Mouse (Mus musculus) forebrain, postnatal 0 days (tissue): ENCODE measurements around the gene Taar7a. TPM values are rescaled to one million over a fixed set of nuclear protein-coding genes. Genes with fewer than 3 reads are reported as not detected.

Source experiments
- ATAC-seq: fragments of 200-750 bp; cut with Nextera tagmentation; 2 replicates; pipeline ENCODE4 v1.8.0; 2017; ENCODE audit warnings: mild to moderate bottlenecking, moderate library complexity
- DNase-seq: peaks from one replicate; pipeline ENCODE4 v3.0.0-alpha.2; 2015
- H3K27ac ChIP-seq: fragments of 300-500 bp; sonication (generic); 2 replicates; pipeline ENCODE4 v1.5.1; 2014; ENCODE audit warnings: low read depth, mild to moderate bottlenecking, antibody characterized with exemption, low read length, moderate library complexity, mixed read lengths
- H3K27me3 ChIP-seq: fragments of 300-500 bp; sonication (generic); 2 replicates; pipeline ENCODE4 v1.6.1; 2014; ENCODE audit warnings: mild to moderate bottlenecking, low read length, mixed read lengths; ENCODE audit not compliant: insufficient read depth
- H3K36me3 ChIP-seq: fragments of 300-500 bp; sonication (generic); 2 replicates; pipeline ENCODE4 v1.6.1; 2014; ENCODE audit warnings: mild to moderate bottlenecking, moderate library complexity; ENCODE audit not compliant: insufficient read depth
- H3K4me1 ChIP-seq: fragments of 300-500 bp; sonication (generic); 2 replicates; pipeline ENCODE4 v1.6.1; 2014; ENCODE audit warnings: antibody characterized with exemption; ENCODE audit not compliant: insufficient read depth
- H3K4me2 ChIP-seq: fragments of 300-500 bp; sonication (generic); 2 replicates; pipeline ENCODE4 v1.6.1; 2014; ENCODE audit warnings: low read depth, mild to moderate bottlenecking, moderate library complexity
- H3K4me3 ChIP-seq: fragments of 300-500 bp; sonication (generic); 2 replicates; pipeline ENCODE4 v1.5.1; 2014; ENCODE audit warnings: low read depth, low read length, mixed read lengths
- H3K9ac ChIP-seq: fragments of 300-500 bp; sonication (generic); 2 replicates; pipeline ENCODE4 v1.6.1; 2014; ENCODE audit warnings: mild to moderate bottlenecking
- H3K9me3 ChIP-seq: fragments of 300-500 bp; sonication (generic); 2 replicates; pipeline ENCODE4 v1.6.1; 2016; ENCODE audit warnings: low read length
- CTCF ChIP-seq: sonication (generic); IDR thresholded peaks from 2 replicates; pipeline ENCODE4 v1.5.1; 2016; ENCODE audit warnings: antibody characterized with exemption, control low read depth, low read depth
- WGBS: fragments of 180-500 bp; shearing (Covaris S2); extraction: QIAGEN DNeasy Blood & Tissue Kit; methylation state at CpG from one replicate; pipeline ENCODE4 v1.1.7; 2014; 5-methylcytosine and 5-hydroxymethylcytosine counted together
- polyA plus RNA-seq: library from polyadenylated mRNA; unstranded; fragments of >200 nt; fragmentation: Nextera tagmentation; extraction: Ambion mirVana; gene quantifications from 2 replicates; pipeline ENCODE4 v1.2.1, GENCODE M21; 2015
- total RNA-seq: library from RNA; depleted of rRNA; stranded (reverse); fragments of >200 nt; gene quantifications from 2 replicates; pipeline ENCODE4 v1.2.3, GENCODE M21; 2014

Gene Taar7a
- total and polyA plus RNA-seq, 2 experiments from 2014 or later, result not detected

- Histone ChIP-seq H3K4me2 (no peak within 1 kb of the TSS), H3K36me3 (no peaks in the 10 kb centered on the region), H3K4me1 (no peaks in the 10 kb centered on the region), H3K9me3 (no peaks in the 10 kb centered on the region), H3K27me3 (no peaks in the 10 kb centered on the region), H3K4me3 (no peak within 1 kb of the TSS), H3K27ac (no peak within 1 kb of the TSS), H3K9ac (no peak within 1 kb of the TSS)
- 93% methylated on average over 11 of the region's 11 CpGs for WGBS
- TF ChIP-seq CTCF, result no peak
- DNase-seq, result no peak
- ATAC-seq, result no peak
Observed at GRCm38 (mm10) chr10:23970656-23971165, 22.6 kb downstream of the Taar7a start, which contains the start of gene Taar5. Taar5 (plus strand) TSS chr10:23970706.

GRCm38 (mm10) chr10:23964921-23965610, 28.2 kb downstream of the Taar7a start:
- Histone ChIP-seq H3K4me2 (no peak overlapping the region), H3K4me1 (no peaks in the 10 kb centered on the region), H3K27me3 (no peaks in the 10 kb centered on the region), H3K4me3 (no peak overlapping the region), H3K27ac (no peak overlapping the region), H3K9ac (no peak overlapping the region), H3K9me3 (no peaks in the 10 kb centered on the region), H3K36me3 (no peaks in the 10 kb centered on the region)
- 91% methylated on average over 6 of the region's 6 CpGs for WGBS
- DNase-seq, result no peak
- no peak for ATAC-seq
- TF ChIP-seq CTCF, result no peak

GRCm38 (mm10) chr10:23963444-23963843, 29.8 kb downstream of the Taar7a start:
- peak; percentile 10 for DNase-seq
- 38% methylated on average over 3 of the region's 3 CpGs for WGBS

GRCm38 (mm10) chr10:23960444-23960915, 32.8 kb downstream of the Taar7a start, which contains the start of gene Taar4:
Taar4 (plus strand) TSS chr10:23960494.
- H3K27me3 ChIP-seq, result no peaks in the 10 kb centered on the region
- no peaks in the 10 kb centered on the region for H3K9me3 ChIP-seq
- H3K36me3 ChIP-seq, result no peaks in the 10 kb centered on the region
- H3K4me2 ChIP-seq, result no peak within 1 kb of the TSS
- no peak within 1 kb of the TSS for H3K4me3 ChIP-seq
- H3K4me1 ChIP-seq, result no peaks in the 10 kb centered on the region
- ATAC-seq (no peak), DNase-seq (no peak)
- WGBS, result 97% methylated on average over 13 of the region's 13 CpGs
- no peak within 1 kb of the TSS for H3K9ac ChIP-seq
- H3K27ac ChIP-seq, result no peak within 1 kb of the TSS
- no peak for TF ChIP-seq CTCF

More at GRCm38 (mm10) chr10:23963444-23963843, 29.8 kb downstream of the Taar7a start:
- no peak overlapping the region for H3K27ac ChIP-seq
- H3K27me3 ChIP-seq, result no peaks in the 10 kb centered on the region
- H3K4me3 ChIP-seq, result no peak overlapping the region
- no peak overlapping the region for H3K4me2 ChIP-seq
- TF ChIP-seq CTCF, result no peak
- no peak overlapping the region for H3K9ac ChIP-seq
- ATAC-seq, result peak; percentile 42; the same call in 1 of the 2 replicates
- H3K36me3 ChIP-seq, result no peaks in the 10 kb centered on the region
- H3K4me1 ChIP-seq, result no peaks in the 10 kb centered on the region
- no peaks in the 10 kb centered on the region for H3K9me3 ChIP-seq

- Histone ChIP-seq H3K4me3 (no peak overlapping the region), H3K4me1 (no peaks in the 10 kb centered on the region), H3K4me2 (no peak overlapping the region), H3K9me3 (no peaks in the 10 kb centered on the region), H3K36me3 (no peaks in the 10 kb centered on the region), H3K9ac (no peak overlapping the region), H3K27me3 (no peaks in the 10 kb centered on the region), H3K27ac (no peak overlapping the region)
- DNase-seq (no peak), ATAC-seq (no peak)
- TF ChIP-seq CTCF, result no peak
- WGBS, result 55% methylated on average over 3 of the region's 3 CpGs
Observed at GRCm38 (mm10) chr10:23959071-23959470, 34.2 kb downstream of the Taar7a start.

GRCm38 (mm10) chr10:23951714-23952113, 41.6 kb downstream of the Taar7a start:
- Histone ChIP-seq H3K27ac (no peak overlapping the region), H3K4me1 (no peaks in the 10 kb centered on the region), H3K36me3 (no peaks in the 10 kb centered on the region), H3K4me2 (no peak overlapping the region), H3K9me3 (no peaks in the 10 kb centered on the region), H3K9ac (no peak overlapping the region), H3K4me3 (no peak overlapping the region), H3K27me3 (no peaks in the 10 kb centered on the region)
- TF ChIP-seq CTCF, result no peak
- WGBS, result 89% methylated on average over 6 of the region's 6 CpGs
- DNase-seq (no peak), ATAC-seq (no peak)

- WGBS, result 85% methylated on average over 16 of the region's 16 CpGs
- DNase-seq, result peak; percentile 59
Observed at GRCm38 (mm10) chr10:23949508-23950005, 43.7 kb downstream of the Taar7a start, which contains the start of gene Taar3. Taar3 (plus strand) TSS chr10:23949558.

More at GRCm38 (mm10) chr10:23949508-23950005, 43.7 kb downstream of the Taar7a start, which contains the start of gene Taar3:
- peak within 1 kb of the TSS; percentile 54; the same call in 1 of the 2 replicates for H3K27ac ChIP-seq
- no peaks in the 10 kb centered on the region for H3K36me3 ChIP-seq
- no peak within 1 kb of the TSS for H3K4me2 ChIP-seq
- no peak within 1 kb of the TSS for H3K4me3 ChIP-seq
- H3K4me1 ChIP-seq, result no peaks in the 10 kb centered on the region
- H3K9ac ChIP-seq, result no peak within 1 kb of the TSS
- no peaks in the 10 kb centered on the region for H3K9me3 ChIP-seq
- ATAC-seq, result peak; percentile 89
- no peak for TF ChIP-seq CTCF
- H3K27me3 ChIP-seq, result no peaks in the 10 kb centered on the region
